Mouse (Mus musculus) kidney, postnatal 4 days (tissue): ENCODE measurements around the gene Ddx56.

Experiments used
- DNase-seq, 2 experiments: peaks; one replicate each; pipeline ENCODE4 v3.0.0; 2021; ENCODE audit warnings: mixed read lengths in 2 of 2

Ddx56 gene

GRCm38 (mm10) chr11:6267320-6268254, at the start of gene Ddx56:
Gene Ddx56, minus strand, starts transcription at chr11:6267772.
- peak; percentile 91 to 95 for DNase-seq

- no peak for DNase-seq
These were observed 49.2 kb upstream of the Ddx56 start for GRCm38 (mm10) chr11:6316821-6317220.

GRCm38 (mm10) chr11:6313874-6314406, 46.4 kb upstream of the Ddx56 start:
- no peak for DNase-seq

- DNase-seq, result no peak
These were observed 40.6 kb upstream of the Ddx56 start for GRCm38 (mm10) chr11:6308181-6308580.

- no peak for DNase-seq
These were observed 38.4 kb upstream of the Ddx56 start for GRCm38 (mm10) chr11:6305943-6306430.

GRCm38 (mm10) chr11:6302793-6303192, 35.2 kb upstream of the Ddx56 start:
- no peak for DNase-seq

- DNase-seq, result no peak
These were observed 31.9 kb upstream of the Ddx56 start for GRCm38 (mm10) chr11:6299435-6299834.

GRCm38 (mm10) chr11:6296077-6296476, 28.5 kb upstream of the Ddx56 start:
- no peak for DNase-seq

GRCm38 (mm10) chr11:6294632-6295031, 27.1 kb upstream of the Ddx56 start:
- no peak for DNase-seq

- no peak for DNase-seq
These were observed 26.0 kb upstream of the Ddx56 start for GRCm38 (mm10) chr11:6293601-6294000.

- DNase-seq, result no peak
These were observed 25.4 kb upstream of the Ddx56 start for GRCm38 (mm10) chr11:6292988-6293349.

GRCm38 (mm10) chr11:6292116-6292987, 24.8 kb upstream of the Ddx56 start:
- DNase-seq, result peak in 1 of 2 experiments; percentile 79

GRCm38 (mm10) chr11:6291401-6292115, 24.0 kb upstream of the Ddx56 start, which contains the start of gene Ogdh:
Gene Ogdh, plus strand, starts transcription at chr11:6291633.
- peak; percentile 99 to 100 for DNase-seq

- peak in 1 of 2 experiments; percentile 18 for DNase-seq
These were observed 23.3 kb upstream of the Ddx56 start for GRCm38 (mm10) chr11:6290883-6291282.

GRCm38 (mm10) chr11:6290138-6290537, 22.6 kb upstream of the Ddx56 start:
- DNase-seq, result no peak

GRCm38 (mm10) chr11:6282940-6283339, 15.4 kb upstream of the Ddx56 start:
- DNase-seq, result no peak

- DNase-seq, result no peak
These were observed 8.9 kb upstream of the Ddx56 start for GRCm38 (mm10) chr11:6276466-6276865.

GRCm38 (mm10) chr11:6275094-6275484, 7.5 kb upstream of the Ddx56 start:
- DNase-seq, result no peak

- peak; percentile 100 for DNase-seq
These were observed 7.0 kb upstream of the Ddx56 start, which contains the start of gene Tmed4 for GRCm38 (mm10) chr11:6274387-6275093. Gene Tmed4, minus strand, starts transcription at chr11:6274870.

GRCm38 (mm10) chr11:6273607-6274006, 6.0 kb upstream of the Ddx56 start:
- peak in 1 of 2 experiments; percentile 20 for DNase-seq

GRCm38 (mm10) chr11:6266621-6267020, 951 bp downstream of the Ddx56 start:
- no peak for DNase-seq
